Mouse (Mus musculus): ENCODE measurements around the gene Ccdc40. TPM values are rescaled to one million over a fixed set of nuclear protein-coding genes. Genes with fewer than 3 reads are reported as not detected.

Ccdc40 gene
- polyA plus RNA-seq, 1 experiment from 2014 or later = 1.4 TPM

- Histone ChIP-seq H3K27ac (ENCODE audit: low read length) (peak overlapping the region; percentile 52), H3K4me3 (ENCODE audit: low read length) (peak overlapping the region; percentile 74)
- WGBS = 2% methylated on average over 12 of the region's 12 CpGs
These were observed 781 bp upstream of the Ccdc40 start for GRCm38 (mm10) chr11:119227591-119227990.

GRCm38 (mm10) chr11:119228846-119229626 is 664 bp downstream of the Ccdc40 start:
- Histone ChIP-seq H3K4me1 (ENCODE audit: control insufficient read depth, insufficient read depth, low read length) (peaks cover 34% of the 10 kb centered on the region), H3K4me2 (ENCODE audit: low read depth, low read length) (peak overlapping the region; percentile 99), H3K9ac (ENCODE audit: low read depth, low read length) (peak overlapping the region; percentile 80), H3K4me3 (ENCODE audit: low read length) (peak overlapping the region; percentile 74), H3K27me3 (replicated peaks; ENCODE audit: control insufficient read depth, insufficient read depth, low read length) (peaks cover 10% of the 10 kb centered on the region), H3K9me3 (ENCODE audit: control insufficient read depth, low read length) (no peaks in the 10 kb centered on the region), H3K36me3 (ENCODE audit: control insufficient read depth, insufficient read depth, low read length) (no peaks in the 10 kb centered on the region), H3K27ac (ENCODE audit: low read length) (peak overlapping the region; percentile 41)
- peak; percentile 74 for ATAC-seq
- 2% methylated on average over 34 of the region's 34 CpGs for WGBS

More at GRCm38 (mm10) chr11:119227591-119227990, 781 bp upstream of the Ccdc40 start:
- no peaks in the 10 kb centered on the region for H3K36me3 ChIP-seq (ENCODE audit: control insufficient read depth, insufficient read depth, low read length)
- H3K27me3 ChIP-seq (replicated peaks; ENCODE audit: control insufficient read depth, insufficient read depth, low read length) = peaks cover 10% of the 10 kb centered on the region
- H3K9ac ChIP-seq (ENCODE audit: low read depth, low read length) = peak overlapping the region; percentile 80
- no peak for ATAC-seq
- H3K9me3 ChIP-seq (ENCODE audit: control insufficient read depth, low read length) = no peaks in the 10 kb centered on the region
- H3K4me2 ChIP-seq (ENCODE audit: low read depth, low read length) = peak overlapping the region; percentile 99
- H3K4me1 ChIP-seq (ENCODE audit: control insufficient read depth, insufficient read depth, low read length) = peaks cover 48% of the 10 kb centered on the region

DNA sequence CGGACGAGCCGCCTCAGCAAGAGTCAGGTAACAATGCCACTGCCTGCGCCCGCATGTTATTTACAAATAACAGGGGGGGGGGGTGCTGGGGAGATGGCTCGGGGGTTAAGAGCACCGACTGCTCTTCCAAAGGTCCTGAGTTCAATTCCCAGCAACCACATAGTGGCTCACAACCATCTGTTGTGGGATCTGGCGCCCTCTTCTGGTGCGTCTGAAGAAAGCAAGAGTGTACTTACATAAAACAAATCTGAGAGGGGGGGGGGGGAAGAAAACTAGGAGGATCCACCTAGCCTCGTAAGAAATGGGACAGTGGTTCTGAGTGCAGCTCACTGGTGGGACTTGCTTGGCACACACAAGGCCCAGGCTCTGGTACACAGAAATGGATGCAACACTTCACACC is 6.4 kb downstream of the Ccdc40 start:
- H3K4me2 ChIP-seq (ENCODE audit: low read depth, low read length) = no peak overlapping the region
- no peaks in the 10 kb centered on the region for H3K36me3 ChIP-seq (ENCODE audit: control insufficient read depth, insufficient read depth, low read length)
- H3K4me3 ChIP-seq (ENCODE audit: low read length) = no peak overlapping the region
- peaks cover 14% of the 10 kb centered on the region for H3K4me1 ChIP-seq (ENCODE audit: control insufficient read depth, insufficient read depth, low read length)
- WGBS = 89% methylated on average over 10 of the region's 10 CpGs
- no peaks in the 10 kb centered on the region for H3K9me3 ChIP-seq (ENCODE audit: control insufficient read depth, low read length)
- H3K27me3 ChIP-seq (replicated peaks; ENCODE audit: control insufficient read depth, insufficient read depth, low read length) = peaks cover 5% of the 10 kb centered on the region
- no peak overlapping the region for H3K9ac ChIP-seq (ENCODE audit: low read depth, low read length)
- no peak for ATAC-seq
- H3K27ac ChIP-seq (ENCODE audit: low read length) = no peak overlapping the region

DNA sequence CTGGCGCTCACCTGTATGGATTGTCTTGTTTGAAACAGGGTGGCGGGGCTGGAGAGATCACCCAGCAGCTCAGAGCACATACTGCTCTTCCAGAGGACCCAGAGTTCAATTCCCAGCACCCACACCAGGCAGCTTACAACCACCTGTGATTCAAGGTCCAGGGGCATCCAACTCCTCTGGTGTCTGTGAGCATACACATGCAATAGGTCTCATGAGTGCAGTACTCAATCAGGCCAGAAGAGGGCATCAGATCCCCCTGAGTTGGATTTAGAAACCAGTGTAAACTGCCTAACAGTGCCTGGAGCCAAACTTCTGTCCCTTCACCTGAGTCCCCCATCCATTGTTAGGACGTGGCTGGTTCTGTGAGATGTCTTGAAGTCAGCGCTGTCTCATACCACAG is 7.2 kb downstream of the Ccdc40 start:
- Histone ChIP-seq H3K4me1 (ENCODE audit: control insufficient read depth, insufficient read depth, low read length) (peaks cover 14% of the 10 kb centered on the region), H3K4me3 (ENCODE audit: low read length) (no peak overlapping the region), H3K36me3 (ENCODE audit: control insufficient read depth, insufficient read depth, low read length) (no peaks in the 10 kb centered on the region), H3K27ac (ENCODE audit: low read length) (no peak overlapping the region), H3K9ac (ENCODE audit: low read depth, low read length) (no peak overlapping the region), H3K9me3 (ENCODE audit: control insufficient read depth, low read length) (no peaks in the 10 kb centered on the region), H3K27me3 (replicated peaks; ENCODE audit: control insufficient read depth, insufficient read depth, low read length) (no peaks in the 10 kb centered on the region), H3K4me2 (ENCODE audit: low read depth, low read length) (no peak overlapping the region)
- 91% methylated on average over 4 of the region's 4 CpGs for WGBS
- ATAC-seq = no peak

DNA sequence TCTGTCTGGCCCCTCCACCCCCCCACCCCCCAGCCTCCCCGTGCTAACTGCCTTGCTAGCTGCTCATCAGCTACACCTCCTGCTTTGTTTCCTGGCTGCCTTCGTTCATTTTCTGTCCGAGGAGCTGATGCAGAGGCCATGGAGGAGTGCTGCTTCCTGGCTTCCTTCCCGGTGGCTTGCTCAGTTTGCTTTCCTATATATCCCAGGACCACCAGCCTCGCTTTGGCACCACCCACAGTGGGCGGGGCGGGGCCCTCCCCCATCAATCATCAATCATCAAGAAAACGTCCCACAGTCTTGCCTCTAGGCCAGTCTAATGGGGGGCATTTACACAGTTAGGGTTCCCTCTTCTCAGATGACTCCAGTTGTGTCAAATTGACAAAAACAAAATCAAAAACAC is 8.0 kb downstream of the Ccdc40 start:
- no peaks in the 10 kb centered on the region for H3K27me3 ChIP-seq (replicated peaks; ENCODE audit: control insufficient read depth, insufficient read depth, low read length)
- H3K27ac ChIP-seq (ENCODE audit: low read length) = no peak overlapping the region
- ATAC-seq = no peak
- H3K9me3 ChIP-seq (ENCODE audit: control insufficient read depth, low read length) = no peaks in the 10 kb centered on the region
- H3K9ac ChIP-seq (ENCODE audit: low read depth, low read length) = no peak overlapping the region
- H3K4me2 ChIP-seq (ENCODE audit: low read depth, low read length) = no peak overlapping the region
- 35% methylated on average over 8 of the region's 8 CpGs for WGBS
- peaks cover 14% of the 10 kb centered on the region for H3K4me1 ChIP-seq (ENCODE audit: control insufficient read depth, insufficient read depth, low read length)
- H3K4me3 ChIP-seq (ENCODE audit: low read length) = no peak overlapping the region
- H3K36me3 ChIP-seq (ENCODE audit: control insufficient read depth, insufficient read depth, low read length) = no peaks in the 10 kb centered on the region

- WGBS = 73% methylated on average over 3 of the region's 3 CpGs
These were observed 8.6 kb downstream of the Ccdc40 start for GRCm38 (mm10) chr11:119237007-119237406.

DNA sequence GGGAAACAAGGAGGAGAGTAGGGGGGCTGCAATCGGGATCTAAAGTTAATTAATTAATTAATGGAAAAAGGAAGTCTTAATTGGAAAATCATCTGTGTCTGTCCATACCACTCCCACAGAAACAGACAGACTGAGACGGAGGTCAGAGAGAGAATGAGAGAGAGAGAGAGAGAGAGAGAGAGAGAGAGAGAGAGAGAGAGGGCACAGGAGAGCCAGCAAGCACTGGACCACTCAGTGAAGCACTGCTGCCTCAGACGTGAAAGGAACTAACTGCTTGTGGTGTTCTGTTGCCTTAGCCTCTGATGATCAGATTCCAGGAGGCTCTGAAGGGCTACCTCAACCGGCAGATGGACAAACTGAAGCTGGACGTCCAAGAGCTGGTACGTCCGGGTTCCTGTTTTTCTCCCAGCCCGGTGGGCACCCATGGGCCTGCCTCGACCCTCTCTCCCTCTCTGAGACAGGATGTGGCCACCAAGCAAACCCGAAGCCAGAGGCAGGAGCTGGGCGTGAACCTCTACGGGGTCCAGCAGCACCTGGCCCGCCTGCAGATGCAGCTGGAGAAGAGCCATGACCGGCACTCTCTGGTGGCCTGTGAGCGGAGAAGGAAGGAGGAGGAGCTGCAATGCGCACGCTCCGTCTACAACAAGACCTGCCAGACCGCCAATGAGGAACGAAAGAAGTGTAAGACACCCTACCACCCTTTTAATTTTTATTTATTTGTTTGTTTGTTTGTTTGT is 9.4 kb downstream of the Ccdc40 start:
- 25% methylated on average over 20 of the region's 20 CpGs for whole genome bisulfite sequencing

More at GRCm38 (mm10) chr11:119237007-119237406, 8.6 kb downstream of the Ccdc40 start:
- Histone ChIP-seq H3K9me3 (ENCODE audit: control insufficient read depth, low read length) (no peaks in the 10 kb centered on the region), H3K27me3 (replicated peaks; ENCODE audit: control insufficient read depth, insufficient read depth, low read length) (no peaks in the 10 kb centered on the region), H3K4me3 (ENCODE audit: low read length) (no peak overlapping the region), H3K36me3 (ENCODE audit: control insufficient read depth, insufficient read depth, low read length) (no peaks in the 10 kb centered on the region), H3K4me1 (ENCODE audit: control insufficient read depth, insufficient read depth, low read length) (peaks cover 14% of the 10 kb centered on the region), H3K27ac (ENCODE audit: low read length) (no peak overlapping the region), H3K9ac (ENCODE audit: low read depth, low read length) (no peak overlapping the region), H3K4me2 (ENCODE audit: low read depth, low read length) (no peak overlapping the region)
- ATAC-seq = no peak

GRCm38 (mm10) chr11:119238305-119238721 is 9.9 kb downstream of the Ccdc40 start:
- Histone ChIP-seq H3K4me1 (ENCODE audit: control insufficient read depth, insufficient read depth, low read length) (peaks cover 14% of the 10 kb centered on the region), H3K4me3 (ENCODE audit: low read length) (peak overlapping the region; percentile 42), H3K27ac (ENCODE audit: low read length) (peak overlapping the region; percentile 23; the same call in 1 of the 2 replicates), H3K9me3 (ENCODE audit: control insufficient read depth, low read length) (no peaks in the 10 kb centered on the region), H3K4me2 (ENCODE audit: low read depth, low read length) (peak overlapping the region; percentile 77), H3K9ac (ENCODE audit: low read depth, low read length) (peak overlapping the region; percentile 46), H3K36me3 (ENCODE audit: control insufficient read depth, insufficient read depth, low read length) (no peaks in the 10 kb centered on the region), H3K27me3 (replicated peaks; ENCODE audit: control insufficient read depth, insufficient read depth, low read length) (no peaks in the 10 kb centered on the region)
- 10% methylated on average over 11 of the region's 11 CpGs for WGBS
- peak; percentile 87 for ATAC-seq

More for the DNA sequence above, 9.4 kb downstream of the Ccdc40 start:
- Histone ChIP-seq H3K4me3 (ENCODE audit: low read length) (peak overlapping the region; percentile 42), H3K27ac (ENCODE audit: low read length) (peak overlapping the region; percentile 41; the same call in 1 of the 2 replicates), H3K4me1 (ENCODE audit: control insufficient read depth, insufficient read depth, low read length) (peaks cover 14% of the 10 kb centered on the region), H3K9me3 (ENCODE audit: control insufficient read depth, low read length) (no peaks in the 10 kb centered on the region), H3K4me2 (ENCODE audit: low read depth, low read length) (peak overlapping the region; percentile 77), H3K27me3 (replicated peaks; ENCODE audit: control insufficient read depth, insufficient read depth, low read length) (no peaks in the 10 kb centered on the region), H3K9ac (ENCODE audit: low read depth, low read length) (peak overlapping the region; percentile 62), H3K36me3 (ENCODE audit: control insufficient read depth, insufficient read depth, low read length) (no peaks in the 10 kb centered on the region)
- peak; percentile 87 for ATAC-seq

DNA sequence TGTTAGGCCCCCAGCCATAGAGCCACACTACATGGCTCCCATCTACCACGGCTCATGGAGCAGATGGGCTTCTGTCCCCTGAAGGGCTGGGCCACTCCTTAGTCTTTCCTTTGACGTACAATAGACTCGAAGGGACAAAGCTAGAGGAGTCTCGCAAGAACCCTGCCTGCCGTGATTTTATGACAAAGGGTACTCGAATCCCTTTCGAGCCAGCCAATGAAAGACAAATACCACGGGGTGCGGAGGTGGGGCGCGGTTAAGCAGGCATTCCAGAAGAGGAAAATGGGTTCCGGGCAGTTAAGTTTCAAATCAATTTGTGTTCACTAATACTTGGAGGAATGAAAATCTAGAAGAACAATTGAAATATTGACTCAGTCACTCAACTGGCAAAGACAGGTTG is 11.1 kb downstream of the Ccdc40 start:
- 87% methylated on average over 12 of the region's 12 CpGs for WGBS

More for the DNA sequence above, 11.1 kb downstream of the Ccdc40 start:
- Histone ChIP-seq H3K27ac (ENCODE audit: low read length) (no peak overlapping the region), H3K27me3 (replicated peaks; ENCODE audit: control insufficient read depth, insufficient read depth, low read length) (no peaks in the 10 kb centered on the region), H3K36me3 (ENCODE audit: control insufficient read depth, insufficient read depth, low read length) (no peaks in the 10 kb centered on the region), H3K9me3 (ENCODE audit: control insufficient read depth, low read length) (no peaks in the 10 kb centered on the region), H3K9ac (ENCODE audit: low read depth, low read length) (no peak overlapping the region), H3K4me1 (ENCODE audit: control insufficient read depth, insufficient read depth, low read length) (peaks cover 14% of the 10 kb centered on the region), H3K4me3 (ENCODE audit: low read length) (no peak overlapping the region), H3K4me2 (ENCODE audit: low read depth, low read length) (no peak overlapping the region)
- no peak for ATAC-seq
